Mouse (Mus musculus) bone marrow, adult 2 months (tissue): ENCODE results near the gene Hdgf.

Experiments
- CTCF ChIP-seq: fragments of 200-500 bp; IDR thresholded peaks from 2 replicates; pipeline ENCODE4 v1.5.1; 2011; ENCODE audit warnings: low read length, control low read depth; ENCODE audit not compliant: control insufficient read depth, insufficient read depth
- POLR2A ChIP-seq: fragments of 200-500 bp; IDR thresholded peaks from 2 replicates; pipeline ENCODE4 v1.6.1; 2011; ENCODE audit warnings: low read depth, mild to moderate bottlenecking, control low read depth, low read length, borderline replicate concordance; ENCODE audit not compliant: control insufficient read depth

- TF ChIP-seq CTCF (no peak), POLR2A (no peak)
These were observed 14.6 kb upstream of the Hdgf start for GRCm38 (mm10) chr3:87891481-87891880.
